Comparison of ENCODE assay signal across 9 mouse cellular contexts in the genomic region with DNA sequence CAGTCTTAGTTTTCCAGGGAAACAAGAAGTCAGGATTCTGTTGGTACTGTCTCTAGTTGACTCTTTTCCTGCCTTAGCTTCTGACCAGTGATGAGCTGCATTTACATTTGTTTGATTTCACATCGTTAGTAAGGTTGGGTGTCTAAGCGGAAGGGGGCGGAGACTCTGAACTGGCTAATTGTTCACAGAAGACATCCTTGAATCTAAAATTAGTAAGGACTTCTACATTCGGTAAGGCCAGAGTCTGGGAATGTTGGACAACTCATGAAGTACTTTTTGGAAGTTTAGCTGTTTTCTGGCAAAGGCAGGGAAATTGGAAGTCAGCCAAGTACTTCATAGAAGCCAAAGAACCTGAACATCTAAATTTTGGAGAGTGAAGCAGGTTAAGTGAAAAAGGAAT.
DNase-seq lines count a peak whose midpoint lies in the region; ATAC-seq and TF ChIP-seq lines count a peak whose summit lies in the region.
"Had no signal": no experiment of that assay in that cellular context is flagged by ENCODE, and none has a peak within 500 bp of the region (broad histone marks: within the 10 kb centered on the region; RNA-seq: fewer than 3 reads in every experiment).

No protein-coding gene starts in this region.

- peak overlapping the region; percentile 10; the same call in 1 of the 2 replicates for H3K4me2 ChIP-seq in forebrain, embryonic 12.5 days
- no peak overlapping the region for H3K4me2 ChIP-seq in forebrain, embryonic 13.5 days

- H3K36me3 ChIP-seq in forebrain, embryonic 12.5 days (replicated peaks), result no peaks in the 10 kb centered on the region
- H3K36me3 ChIP-seq in forebrain, embryonic 13.5 days (ENCODE audit: poor library complexity, severe bottlenecking), result no peaks in the 10 kb centered on the region
- H3K36me3 ChIP-seq in ES-E14 (ENCODE audit: control insufficient read depth, insufficient read depth, low read length, poor library complexity, severe bottlenecking), result no peaks in the 10 kb centered on the region

- no peak overlapping the region for H3K9ac ChIP-seq in forebrain, embryonic 12.5 days
- H3K9ac ChIP-seq in forebrain, embryonic 13.5 days, result no peak overlapping the region
- no peak overlapping the region for H3K9ac ChIP-seq in ES-E14 (ENCODE audit: insufficient read depth, low read depth, low read length, poor library complexity, severe bottlenecking)

- H3K27ac ChIP-seq in forebrain, embryonic 12.5 days, result no peak overlapping the region
- H3K27ac ChIP-seq in forebrain, embryonic 13.5 days, result no peak overlapping the region
- H3K27ac ChIP-seq in ES-E14 (ENCODE audit: insufficient read depth, low read depth, low read length, poor library complexity, severe bottlenecking), result no peak overlapping the region

- peak; percentile 17 for DNase-seq in ES-E14 (ENCODE audit: low read depth, low spot score)
- peak; percentile 27 for DNase-seq in heart, postnatal 25 days (ENCODE audit: low spot score)
- DNase-seq in kidney, postnatal 4 days, result peak; percentile 22 to 36
- no peak for DNase-seq in thymus, postnatal 10 days (ENCODE audit: low spot score in 2 of 2)
- DNase-seq in embryo, embryonic 10 days (ENCODE audit: low spot score), result no peak
- no peak for DNase-seq in thymus, postnatal 4 days
- DNase-seq: cerebellum, adult 11-12 months had no signal

- intact Hi-C loops in heart, postnatal 25 days (cut with DNase I), result loop anchor here (2.0 to 5.0 kb wide), 2 partner anchors 73 to 88 kb away; no protein-coding TSS in a partner anchor

- H3K4me1 ChIP-seq in forebrain, embryonic 12.5 days, result peaks cover 21% of the 10 kb centered on the region
- H3K4me1 ChIP-seq in forebrain, embryonic 13.5 days, result peaks cover 23% of the 10 kb centered on the region
- H3K4me1 ChIP-seq in ES-E14 (ENCODE audit: control insufficient read depth in 2 of 2, insufficient read depth in 2 of 2, low read length in 2 of 2, poor library complexity in 1 of 2), result peaks cover 4 to 9% of the 10 kb centered on the region in 2 experiments

- no peak for ATAC-seq in forebrain, embryonic 12.5 days (ENCODE audit: low FRiP score)
- no peak for ATAC-seq in forebrain, embryonic 13.5 days

- no peaks in the 10 kb centered on the region for H3K9me3 ChIP-seq in forebrain, embryonic 12.5 days
- no peaks in the 10 kb centered on the region for H3K9me3 ChIP-seq in forebrain, embryonic 13.5 days (replicated peaks)
- H3K9me3 ChIP-seq in ES-E14 (ENCODE audit: control insufficient read depth, insufficient read depth, low read depth, low read length), result no peaks in the 10 kb centered on the region

- no peak overlapping the region for H3K4me3 ChIP-seq in forebrain, embryonic 12.5 days (replicated peaks)
- no peak overlapping the region for H3K4me3 ChIP-seq in forebrain, embryonic 13.5 days
- no peak overlapping the region for H3K4me3 ChIP-seq in ES-E14 (ENCODE audit: insufficient read depth in 1 of 2, low read depth in 1 of 2, low read length in 2 of 2, poor library complexity in 1 of 2, severe bottlenecking in 1 of 2)

- in situ Hi-C loops in ES-E14 (cut with MboI; ENCODE audit: low sequenced_read_pairs in 2 of 2, unreplicated experiment in 2 of 2), result no loop called here

- 58% methylated on average over 4 of the region's 4 CpGs for WGBS in forebrain, embryonic 12.5 days
- 51% methylated on average over 4 of the region's 4 CpGs for WGBS in forebrain, embryonic 13.5 days

- H3K27me3 ChIP-seq in forebrain, embryonic 12.5 days, result no peaks in the 10 kb centered on the region
- no peaks in the 10 kb centered on the region for H3K27me3 ChIP-seq in forebrain, embryonic 13.5 days

TF ChIP-seq in ES-E14, 5 proteins besides CTCF, POLR2A, EP300 and RAD21:
- TF ChIP-seq ZNF384 (IDR thresholded peaks at IDR 0.05; ENCODE audit: low read depth, low read length), result no peak
- no peak for TF ChIP-seq HCFC1 (IDR thresholded peaks at IDR 0.05; ENCODE audit: borderline replicate concordance, insufficient read depth, low read length)
- TF ChIP-seq CHD2 (IDR thresholded peaks at IDR 0.05; ENCODE audit: low read depth, low read length), result no peak
- TF ChIP-seq ZC3H11A (IDR thresholded peaks at IDR 0.05; ENCODE audit: borderline replicate concordance, low read depth, low read length), result no peak
- no peak for TF ChIP-seq MAFK (IDR thresholded peaks at IDR 0.05; ENCODE audit: insufficient read depth, low read depth, low read length)

Comparison
In these comparisons a context has a peak if more than half of its experiments do, and no peak if none do; other contexts are left out.
1. DNase-seq: peak in ES-E14 (single experiment), heart, postnatal 25 days (single experiment) and kidney, postnatal 4 days (2 of 2); none in thymus, postnatal 10 days (0 of 2), embryo, embryonic 10 days (single experiment) and thymus, postnatal 4 days (single experiment).